Mouse (Mus musculus): ENCODE results near the gene Cbx4.

- TF ChIP-seq CTCF (IDR thresholded peaks at IDR 0.05; ENCODE audit: control insufficient read depth, insufficient read depth, insufficient read length) (no peak), MAX (IDR thresholded peaks at IDR 0.05) (no peak), MYOG (IDR thresholded peaks at IDR 0.05; ENCODE audit: control insufficient read depth, extremely low read depth, insufficient read length) (no peak), USF1 (IDR thresholded peaks at IDR 0.05; ENCODE audit: low read depth) (no peak), MYOD1 (IDR thresholded peaks at IDR 0.05; ENCODE audit: control insufficient read depth, insufficient read length, low read depth) (no peak), CEBPB (IDR thresholded peaks at IDR 0.05; ENCODE audit: low read depth) (no peak), FOSL1 (IDR thresholded peaks at IDR 0.05; ENCODE audit: insufficient read depth, low read length, poor library complexity, severe bottlenecking) (no peak)
Measured at GRCm38 (mm10) chr11:119128668-119129280, 42.8 kb upstream of the Cbx4 start.

Data from C2C12 (cell line).